Mouse (Mus musculus) ES-Bruce4 (cell line): Measurements from ENCODE around the gene Frmd8. TPM values are rescaled to one million over a fixed set of nuclear protein-coding genes. Genes with fewer than 3 reads are reported as not detected.
A peak's percentile ranks its signal among the peaks of the same experiment; 100 is the strongest.

Source experiments
- H3K27ac ChIP-seq: 2 replicates; pipeline ENCODE4 v1.5.1; 2012; ENCODE audit warnings: low read length, inconsistent platforms; ENCODE audit not compliant: insufficient read depth
- H3K27me3 ChIP-seq: 2 replicates; pipeline ENCODE4 v1.6.1; 2012; ENCODE audit warnings: mild to moderate bottlenecking, low read length, inconsistent platforms; ENCODE audit not compliant: control insufficient read depth, poor library complexity, insufficient read depth, severe bottlenecking
- H3K36me3 ChIP-seq: 2 replicates; pipeline ENCODE4 v1.6.1; 2012; ENCODE audit warnings: inconsistent platforms, mild to moderate bottlenecking, low read length, moderate library complexity; ENCODE audit not compliant: control insufficient read depth, poor library complexity, insufficient read depth, severe bottlenecking
- H3K4me1 ChIP-seq: one replicate; pipeline ENCODE4 v1.8.1; 2011; ENCODE audit warnings: low read length; ENCODE audit not compliant: control insufficient read depth, insufficient read depth
- H3K4me3 ChIP-seq: 2 replicates; pipeline ENCODE4 v1.5.1; 2011; ENCODE audit warnings: low read depth, mild to moderate bottlenecking, low read length
- H3K9ac ChIP-seq: 2 replicates; pipeline ENCODE4 v1.6.1; 2012; ENCODE audit warnings: low read depth, mild to moderate bottlenecking, inconsistent platforms; ENCODE audit not compliant: poor library complexity, severe bottlenecking
- H3K9me3 ChIP-seq: replicated peaks from 2 replicates; pipeline ENCODE4 v1.6.1; 2012; ENCODE audit warnings: mild to moderate bottlenecking, low read length, inconsistent platforms; ENCODE audit not compliant: control insufficient read depth, poor library complexity, insufficient read depth, severe bottlenecking
- CTCF ChIP-seq: IDR thresholded peaks from one replicate; pipeline ENCODE4 v1.8.1; 2011; ENCODE audit warnings: low read depth, low read length
- EP300 ChIP-seq: IDR thresholded peaks from 2 replicates; pipeline ENCODE4 v1.6.1; 2011; ENCODE audit warnings: low read depth, low read length; ENCODE audit not compliant: insufficient read depth
- POLR2A ChIP-seq: IDR thresholded peaks from one replicate; pipeline ENCODE4 v1.8.1; 2011; ENCODE audit warnings: low read length; ENCODE audit not compliant: insufficient read depth
- polyA plus RNA-seq: library from polyadenylated mRNA; stranded (reverse); fragments of >200 nt; gene quantifications from 2 replicates; pipeline ENCODE4 v1.2.4, GENCODE M21; 2011; ENCODE audit warnings: low read depth; ENCODE audit not compliant: missing spikeins, insufficient read depth, insufficient read length

Frmd8 gene
- polyA plus RNA-seq, 1 experiment = 26.3 TPM

DNA sequence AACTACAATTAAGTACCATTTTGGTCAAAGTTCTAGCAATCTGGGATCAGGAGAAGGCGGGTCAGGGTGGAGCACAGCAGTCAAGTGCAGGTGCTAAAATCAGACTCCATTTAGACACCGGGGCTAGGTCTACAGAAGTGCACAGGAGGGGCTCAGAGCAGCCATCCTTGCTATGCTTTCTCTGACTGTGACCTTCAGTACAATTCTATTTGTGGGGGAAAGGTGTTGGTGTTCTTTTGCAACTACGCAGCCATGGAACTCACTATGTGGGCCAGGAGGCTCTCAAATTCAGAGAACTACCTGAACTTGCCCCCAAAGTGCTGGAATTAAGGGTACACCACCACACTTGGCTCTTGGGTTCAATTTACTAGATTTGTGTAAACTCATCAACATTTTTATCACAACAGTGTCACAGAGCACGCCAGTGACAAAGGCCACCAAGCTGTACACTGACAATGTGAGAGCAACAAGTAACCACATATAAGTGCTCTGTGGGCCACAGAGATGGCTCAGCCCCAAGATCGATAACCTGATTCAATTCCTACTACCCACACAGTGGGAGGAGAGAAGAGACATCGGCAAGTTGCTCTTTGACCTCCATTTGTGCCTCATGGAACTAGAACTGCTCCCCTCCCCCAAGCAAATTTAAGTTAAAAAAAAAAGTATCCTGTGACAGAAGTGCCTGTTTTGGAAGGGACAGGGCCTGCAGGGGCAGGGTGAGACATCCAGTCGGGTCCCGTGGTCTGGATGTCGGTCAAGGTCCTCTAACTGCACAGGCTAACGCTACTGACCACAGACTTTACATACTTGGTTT is 41.6 kb downstream of the Frmd8 start:
- Histone ChIP-seq H3K4me3 (no peak overlapping the region), H3K27ac (peak overlapping the region; percentile 21; the same call in 1 of the 2 replicates), H3K9ac (no peak overlapping the region), H3K4me1 (peaks cover 3% of the 10 kb centered on the region), H3K36me3 (no peaks in the 10 kb centered on the region), H3K27me3 (no peaks in the 10 kb centered on the region), H3K9me3 (no peaks in the 10 kb centered on the region; the same call in 1 of the 2 replicates)
- no peak for TF ChIP-seq POLR2A
- TF ChIP-seq EP300 = no peak
- no peak for TF ChIP-seq CTCF

DNA sequence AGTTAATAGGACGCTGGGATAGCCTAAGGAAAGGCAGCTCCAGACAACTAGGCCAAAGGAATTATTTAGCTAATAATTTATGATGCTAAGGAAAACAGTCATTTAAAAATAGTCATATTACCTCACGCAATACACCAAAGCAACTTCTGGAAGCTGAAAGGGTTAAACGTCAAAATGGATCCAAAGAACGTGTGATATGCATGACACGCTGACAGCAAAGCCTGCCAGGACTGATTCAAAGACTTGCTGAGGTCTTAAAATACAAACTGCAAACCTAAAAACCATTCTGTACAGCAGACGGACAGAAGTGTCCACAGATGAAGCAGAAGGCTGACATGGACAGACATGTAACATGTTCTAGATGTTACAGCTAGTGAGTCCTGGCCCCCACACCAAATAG is 42.7 kb downstream of the Frmd8 start:
- Histone ChIP-seq H3K9me3 (no peaks in the 10 kb centered on the region), H3K9ac (no peak overlapping the region), H3K27me3 (no peaks in the 10 kb centered on the region), H3K27ac (no peak overlapping the region), H3K4me3 (no peak overlapping the region), H3K36me3 (no peaks in the 10 kb centered on the region), H3K4me1 (peaks cover 3% of the 10 kb centered on the region)
- TF ChIP-seq CTCF (no peak), POLR2A (no peak), EP300 (no peak)

DNA sequence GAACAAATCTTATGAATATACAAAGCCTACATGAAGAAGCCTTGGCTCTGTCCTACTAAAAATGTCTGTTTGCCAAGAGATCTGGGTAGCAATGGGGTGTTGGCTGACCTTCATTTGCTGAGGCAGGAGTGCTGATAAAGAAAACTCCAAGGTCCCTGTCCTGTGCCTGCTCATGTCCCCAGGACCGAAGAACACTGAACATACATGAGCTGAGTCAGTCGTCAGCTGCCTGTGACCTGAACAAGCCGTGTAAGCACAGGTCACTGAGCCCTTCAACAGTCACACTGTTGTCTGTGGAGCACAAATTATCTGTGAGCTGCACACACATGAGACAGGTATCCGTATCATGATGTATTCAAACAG is 43.1 kb downstream of the Frmd8 start:
- no peak for TF ChIP-seq CTCF
- Histone ChIP-seq H3K4me1 (peaks cover 2% of the 10 kb centered on the region), H3K4me3 (no peak overlapping the region), H3K36me3 (no peaks in the 10 kb centered on the region), H3K27me3 (no peaks in the 10 kb centered on the region), H3K9ac (no peak overlapping the region), H3K9me3 (no peaks in the 10 kb centered on the region), H3K27ac (no peak overlapping the region)

DNA sequence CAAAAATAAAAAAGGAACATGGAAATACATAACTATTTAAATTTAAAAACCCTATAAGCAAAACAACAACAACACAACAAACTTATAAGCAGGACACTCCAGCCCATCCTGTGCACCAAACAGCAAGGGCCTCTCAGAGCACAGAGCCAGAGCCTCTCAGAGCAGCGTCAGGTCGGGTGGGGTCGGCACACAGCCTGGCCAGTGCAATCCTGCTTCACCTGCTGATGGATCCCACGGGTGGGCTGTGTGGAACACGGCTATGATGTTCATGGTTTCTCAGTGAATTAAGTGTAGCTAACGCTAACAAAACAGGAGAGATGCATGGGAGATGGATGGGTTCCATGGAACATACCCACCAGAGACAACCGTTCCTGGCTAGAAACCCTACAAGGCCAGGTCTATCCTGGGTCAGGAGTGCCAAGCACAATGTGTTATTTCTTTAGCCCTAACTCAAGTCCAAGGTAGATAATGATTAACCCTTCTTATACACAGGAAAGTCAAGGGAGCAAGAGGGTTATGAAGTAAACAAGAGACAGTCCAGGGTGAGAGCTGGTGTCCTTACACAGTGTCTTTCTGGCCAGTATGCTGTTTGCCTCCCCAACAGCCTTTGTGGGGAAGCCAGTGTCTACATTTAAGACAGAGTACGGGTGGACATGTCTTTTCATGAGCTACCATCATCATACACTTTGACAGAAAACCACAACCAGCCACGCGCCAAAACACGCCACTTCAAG is 43.7 kb downstream of the Frmd8 start:
- Histone ChIP-seq H3K4me1 (no peaks in the 10 kb centered on the region), H3K9me3 (no peaks in the 10 kb centered on the region), H3K27me3 (no peaks in the 10 kb centered on the region), H3K27ac (no peak overlapping the region), H3K9ac (no peak overlapping the region), H3K4me3 (no peak overlapping the region), H3K36me3 (no peaks in the 10 kb centered on the region)
- TF ChIP-seq CTCF (no peak), POLR2A (no peak), EP300 (no peak)

DNA sequence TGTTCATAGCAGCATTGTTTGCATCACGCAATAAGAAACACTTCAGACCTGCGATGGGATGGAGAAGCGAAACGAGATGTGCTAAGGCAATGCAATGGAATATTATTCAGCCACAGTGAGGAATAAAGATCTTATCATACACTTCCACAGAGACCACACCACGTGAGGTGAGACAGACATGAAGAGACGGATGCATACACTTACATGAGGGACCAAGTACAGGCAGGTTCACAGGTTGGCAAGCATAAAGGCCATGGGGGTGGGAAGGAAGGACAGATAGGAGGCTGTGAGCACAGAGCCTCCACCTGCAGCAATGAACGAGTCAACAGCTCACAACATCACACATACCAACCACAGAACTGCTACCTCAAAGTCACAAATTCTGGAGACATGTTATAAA is 44.3 kb downstream of the Frmd8 start:
- H3K36me3 ChIP-seq = no peaks in the 10 kb centered on the region
- H3K9me3 ChIP-seq = no peaks in the 10 kb centered on the region
- 0 out of 2 replicates have a peak overlapping the region, but pooled peaks have one; percentile 14 for H3K27ac ChIP-seq
- no peak overlapping the region for H3K9ac ChIP-seq
- H3K4me3 ChIP-seq = no peak overlapping the region
- TF ChIP-seq EP300 = no peak
- TF ChIP-seq POLR2A = no peak
- no peak for TF ChIP-seq CTCF
- no peaks in the 10 kb centered on the region for H3K27me3 ChIP-seq
- no peaks in the 10 kb centered on the region for H3K4me1 ChIP-seq
